Mouse (Mus musculus): Measurements from ENCODE around the gene Phyhipl. TPM values are rescaled to one million over a fixed set of nuclear protein-coding genes. Genes with fewer than 3 reads are reported as not detected.

The Phyhipl gene
- polyA plus RNA-seq, 1 experiment: 0.28 TPM

DNA sequence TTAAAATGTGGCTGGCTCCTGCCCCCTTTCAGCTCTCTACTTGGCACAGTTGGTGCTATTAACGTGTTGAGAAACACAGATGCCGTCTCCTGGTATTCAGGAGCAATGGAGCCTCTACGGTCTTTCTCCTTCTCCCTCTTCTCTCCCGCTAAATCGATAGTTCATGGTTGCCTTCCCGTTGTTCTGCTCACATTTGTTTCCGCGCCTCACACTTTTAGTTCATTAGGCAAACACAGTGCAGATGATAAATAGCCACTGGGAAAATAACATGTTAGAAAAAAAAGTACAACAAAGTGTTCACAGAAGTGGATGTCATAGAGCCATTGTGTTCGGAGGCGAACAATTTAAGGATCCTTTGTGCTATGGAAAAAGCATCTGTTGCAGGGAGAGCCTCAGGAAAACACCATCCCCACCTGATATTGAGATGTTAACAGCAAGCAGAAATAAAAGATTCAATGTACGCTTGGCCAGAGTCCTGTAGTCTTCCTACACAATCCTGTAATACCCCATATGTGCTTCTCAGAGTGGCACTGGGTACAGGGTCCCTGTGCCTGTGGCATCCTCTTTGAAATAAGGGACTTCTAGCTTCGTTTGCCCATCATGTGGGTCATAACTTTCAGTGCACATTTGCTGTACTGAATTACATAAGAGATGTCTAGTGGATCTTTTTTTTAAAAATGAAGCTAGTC lies 18.0 kb downstream of the Phyhipl start:
- 87% methylated on average over 12 of the region's 12 CpGs for WGBS
- H3K27ac ChIP-seq (ENCODE audit: control insufficient read depth, insufficient read depth, low read length): no peak overlapping the region
- no peaks in the 10 kb centered on the region for H3K27me3 ChIP-seq (ENCODE audit: control insufficient read depth, insufficient read depth, low read length)
- H3K4me3 ChIP-seq (ENCODE audit: control insufficient read depth, insufficient read depth, low read length): no peak overlapping the region
- no peaks in the 10 kb centered on the region for H3K4me1 ChIP-seq (replicated peaks; ENCODE audit: control insufficient read depth, insufficient read depth, low read length)
- H3K36me3 ChIP-seq (ENCODE audit: control insufficient read depth, insufficient read depth, low read length): no peaks in the 10 kb centered on the region
- no peak for DNase-seq
- no peak for TF ChIP-seq CTCF (IDR thresholded peaks at IDR 0.05; ENCODE audit: borderline replicate concordance, control insufficient read depth, extremely low read depth, insufficient read depth, low read length, poor library complexity)
- no peak for TF ChIP-seq POLR2A (IDR thresholded peaks at IDR 0.05; ENCODE audit: control insufficient read depth, extremely low read depth, insufficient read depth, low read length, poor library complexity)

DNA sequence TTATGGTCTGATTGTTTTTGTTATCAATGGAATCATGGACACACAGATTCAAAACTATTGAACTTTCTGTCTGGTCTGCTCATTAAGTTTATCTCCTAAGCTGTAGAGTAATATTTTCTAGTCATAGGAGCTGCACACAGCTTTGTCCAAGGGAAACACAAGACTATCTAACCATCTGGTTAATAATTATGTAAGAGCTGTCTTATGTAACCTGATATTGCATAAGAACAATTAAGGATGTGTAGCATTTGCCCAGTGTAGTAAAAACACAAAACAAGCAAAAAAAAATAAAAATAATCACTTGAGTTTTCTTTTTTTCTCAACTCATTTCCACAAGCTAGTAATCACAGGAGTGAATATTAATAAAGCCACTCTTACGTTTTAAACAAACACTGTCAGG lies 20.5 kb downstream of the Phyhipl start:
- Histone ChIP-seq H3K4me1 (replicated peaks; ENCODE audit: control insufficient read depth, insufficient read depth, low read length) (no peaks in the 10 kb centered on the region), H3K27ac (ENCODE audit: control insufficient read depth, insufficient read depth, low read length) (no peak overlapping the region), H3K36me3 (ENCODE audit: control insufficient read depth, insufficient read depth, low read length) (no peaks in the 10 kb centered on the region), H3K27me3 (ENCODE audit: control insufficient read depth, insufficient read depth, low read length) (no peaks in the 10 kb centered on the region), H3K4me3 (ENCODE audit: control insufficient read depth, insufficient read depth, low read length) (no peak overlapping the region)
- no peak for TF ChIP-seq CTCF (IDR thresholded peaks at IDR 0.05; ENCODE audit: borderline replicate concordance, control insufficient read depth, extremely low read depth, insufficient read depth, low read length, poor library complexity)
- no peak for TF ChIP-seq POLR2A (IDR thresholded peaks at IDR 0.05; ENCODE audit: control insufficient read depth, extremely low read depth, insufficient read depth, low read length, poor library complexity)
- DNase-seq: no peak
- 76% methylated on average over 1 of the region's 1 CpGs for WGBS

DNA sequence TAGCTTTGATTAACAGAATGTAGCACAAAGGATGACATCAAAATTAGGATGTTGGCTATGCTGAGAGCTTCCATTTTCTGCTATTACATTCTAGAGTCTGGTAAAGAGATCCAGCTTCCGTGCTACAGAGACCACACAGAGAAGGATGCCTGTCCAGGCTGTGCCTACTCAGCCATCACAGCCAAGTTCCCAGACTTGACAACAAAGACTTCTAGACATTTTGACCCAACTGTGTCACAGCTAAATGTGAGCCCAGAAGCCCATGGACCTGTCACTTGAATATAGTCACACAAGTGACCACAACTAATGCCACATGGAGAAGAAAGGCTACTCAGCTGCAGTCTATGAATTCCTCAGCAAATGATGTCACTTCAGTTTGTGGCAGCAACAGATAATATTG lies 24.6 kb downstream of the Phyhipl start:
- H3K4me1 ChIP-seq (replicated peaks; ENCODE audit: control insufficient read depth, insufficient read depth, low read length): no peaks in the 10 kb centered on the region
- H3K36me3 ChIP-seq (ENCODE audit: control insufficient read depth, insufficient read depth, low read length): no peaks in the 10 kb centered on the region
- H3K27ac ChIP-seq (ENCODE audit: control insufficient read depth, insufficient read depth, low read length): no peak overlapping the region
- WGBS: 85% methylated on average over 1 of the region's 1 CpGs
- H3K4me3 ChIP-seq (ENCODE audit: control insufficient read depth, insufficient read depth, low read length): no peak overlapping the region
- no peaks in the 10 kb centered on the region for H3K27me3 ChIP-seq (ENCODE audit: control insufficient read depth, insufficient read depth, low read length)
- TF ChIP-seq POLR2A (IDR thresholded peaks at IDR 0.05; ENCODE audit: control insufficient read depth, extremely low read depth, insufficient read depth, low read length, poor library complexity): no peak
- TF ChIP-seq CTCF (IDR thresholded peaks at IDR 0.05; ENCODE audit: borderline replicate concordance, control insufficient read depth, extremely low read depth, insufficient read depth, low read length, poor library complexity): no peak
- DNase-seq: no peak

DNA sequence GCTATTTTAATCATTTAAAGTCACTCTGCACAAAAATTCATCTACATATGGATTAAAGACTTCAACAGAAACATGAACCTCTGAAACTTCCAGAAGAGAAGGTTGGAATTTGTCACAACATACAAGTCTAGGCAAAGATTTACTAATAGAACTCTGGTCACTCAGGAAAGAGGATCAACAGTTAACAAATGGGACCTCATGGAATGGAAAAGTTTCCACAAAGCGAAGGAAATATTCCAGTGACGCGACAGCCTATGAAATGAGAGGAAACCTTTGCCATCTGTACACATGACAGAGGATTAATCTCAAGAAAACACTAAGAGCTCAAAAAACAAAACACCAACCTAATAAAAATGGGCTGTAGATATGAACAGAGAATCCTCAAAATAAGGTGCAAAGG lies 32.3 kb downstream of the Phyhipl start:
- H3K4me3 ChIP-seq (ENCODE audit: control insufficient read depth, insufficient read depth, low read length): no peak overlapping the region
- DNase-seq: no peak
- 98% methylated on average over 3 of the region's 3 CpGs for WGBS
- no peak overlapping the region for H3K27ac ChIP-seq (ENCODE audit: control insufficient read depth, insufficient read depth, low read length)
- H3K27me3 ChIP-seq (ENCODE audit: control insufficient read depth, insufficient read depth, low read length): no peaks in the 10 kb centered on the region
- no peaks in the 10 kb centered on the region for H3K36me3 ChIP-seq (ENCODE audit: control insufficient read depth, insufficient read depth, low read length)
- H3K4me1 ChIP-seq (replicated peaks; ENCODE audit: control insufficient read depth, insufficient read depth, low read length): no peaks in the 10 kb centered on the region
- no peak for TF ChIP-seq POLR2A (IDR thresholded peaks at IDR 0.05; ENCODE audit: control insufficient read depth, extremely low read depth, insufficient read depth, low read length, poor library complexity)

DNA sequence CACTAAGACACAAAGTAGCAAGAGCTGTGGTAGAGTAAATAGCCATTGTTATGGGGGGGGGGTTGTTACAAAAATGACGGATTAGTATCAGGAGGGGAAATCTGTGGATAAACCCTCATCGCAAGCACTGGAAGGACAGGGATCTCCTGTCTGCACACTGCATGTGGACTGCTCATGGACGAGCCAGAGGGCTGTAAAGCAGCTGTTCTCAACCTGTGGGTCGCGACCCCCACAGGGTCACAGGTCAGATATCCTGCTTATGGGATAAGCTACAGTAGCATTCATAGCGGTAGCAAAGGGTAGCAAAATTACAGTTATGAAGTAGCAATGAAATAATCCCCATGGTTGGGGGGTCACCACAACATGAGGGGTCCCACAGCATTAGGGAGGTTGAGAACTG lies 39.4 kb downstream of the Phyhipl start:
- Histone ChIP-seq H3K4me3 (ENCODE audit: control insufficient read depth, insufficient read depth, low read length) (no peak overlapping the region), H3K27me3 (ENCODE audit: control insufficient read depth, insufficient read depth, low read length) (no peaks in the 10 kb centered on the region), H3K36me3 (ENCODE audit: control insufficient read depth, insufficient read depth, low read length) (no peaks in the 10 kb centered on the region), H3K4me1 (replicated peaks; ENCODE audit: control insufficient read depth, insufficient read depth, low read length) (no peaks in the 10 kb centered on the region), H3K27ac (ENCODE audit: control insufficient read depth, insufficient read depth, low read length) (no peak overlapping the region)
- WGBS: 91% methylated on average over 6 of the region's 6 CpGs
- no peak for TF ChIP-seq POLR2A (IDR thresholded peaks at IDR 0.05; ENCODE audit: control insufficient read depth, extremely low read depth, insufficient read depth, low read length, poor library complexity)
- no peak for TF ChIP-seq CTCF (IDR thresholded peaks at IDR 0.05; ENCODE audit: borderline replicate concordance, control insufficient read depth, extremely low read depth, insufficient read depth, low read length, poor library complexity)
- no peak for DNase-seq

DNA sequence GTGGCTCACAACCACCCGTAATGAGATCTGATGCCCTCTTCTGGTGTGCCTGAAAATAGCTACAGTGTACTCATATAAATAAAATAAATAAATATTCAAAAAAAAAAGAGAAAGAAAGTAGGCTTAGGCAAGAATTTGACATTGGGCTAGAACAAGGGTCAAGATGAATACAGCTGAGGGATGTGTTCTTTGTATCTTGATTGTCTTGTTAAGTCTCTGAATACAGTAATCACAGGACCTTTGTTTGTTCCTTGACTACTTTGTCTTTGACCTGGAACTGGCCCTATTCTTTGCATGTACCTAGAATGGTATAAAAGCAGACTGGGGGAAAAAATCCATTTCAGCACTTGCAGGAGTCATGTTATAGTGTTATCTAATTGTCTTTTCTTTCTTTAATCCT lies 44.1 kb downstream of the Phyhipl start:
- H3K27me3 ChIP-seq (ENCODE audit: control insufficient read depth, insufficient read depth, low read length): no peaks in the 10 kb centered on the region
- no peak overlapping the region for H3K27ac ChIP-seq (ENCODE audit: control insufficient read depth, insufficient read depth, low read length)
- DNase-seq: no peak
- 81% methylated on average over 1 of the region's 1 CpGs for WGBS
- H3K4me1 ChIP-seq (replicated peaks; ENCODE audit: control insufficient read depth, insufficient read depth, low read length): no peaks in the 10 kb centered on the region
- TF ChIP-seq POLR2A (IDR thresholded peaks at IDR 0.05; ENCODE audit: control insufficient read depth, extremely low read depth, insufficient read depth, low read length, poor library complexity) (no peak), CTCF (IDR thresholded peaks at IDR 0.05; ENCODE audit: borderline replicate concordance, control insufficient read depth, extremely low read depth, insufficient read depth, low read length, poor library complexity) (no peak)
- H3K4me3 ChIP-seq (ENCODE audit: control insufficient read depth, insufficient read depth, low read length): no peak overlapping the region
- H3K36me3 ChIP-seq (ENCODE audit: control insufficient read depth, insufficient read depth, low read length): no peaks in the 10 kb centered on the region

DNA sequence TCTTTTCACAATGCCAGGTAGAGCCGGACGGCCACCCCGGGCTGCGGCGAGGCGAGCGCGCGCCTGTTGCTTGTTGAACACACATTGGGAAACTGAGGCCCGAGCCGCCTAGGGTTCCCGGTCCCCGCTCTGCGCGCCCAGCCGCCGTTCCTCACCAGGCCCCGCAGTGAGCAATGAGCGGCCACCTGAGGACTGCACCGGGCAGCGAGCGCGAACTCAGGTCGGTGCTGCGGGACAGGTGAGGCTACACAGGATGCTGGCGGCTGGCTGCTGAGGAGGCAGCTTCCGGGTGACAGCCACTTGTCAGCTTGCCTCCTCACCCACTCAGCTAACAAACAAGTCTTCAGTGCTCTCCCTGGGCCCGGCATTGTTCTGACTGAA lies 55.9 kb downstream of the Phyhipl start:
- H3K4me3 ChIP-seq (ENCODE audit: control insufficient read depth, insufficient read depth, low read length): peak overlapping the region; percentile 27
- peaks cover 9% of the 10 kb centered on the region; the same call in 1 of the 2 replicates for H3K27me3 ChIP-seq (ENCODE audit: control insufficient read depth, insufficient read depth, low read length)
- no peaks in the 10 kb centered on the region for H3K36me3 ChIP-seq (ENCODE audit: control insufficient read depth, insufficient read depth, low read length)
- peaks cover 7% of the 10 kb centered on the region; the same call in 1 of the 2 replicates for H3K4me1 ChIP-seq (replicated peaks; ENCODE audit: control insufficient read depth, insufficient read depth, low read length)
- no peak overlapping the region for H3K27ac ChIP-seq (ENCODE audit: control insufficient read depth, insufficient read depth, low read length)
- WGBS: 4% methylated on average over 28 of the region's 28 CpGs
- TF ChIP-seq POLR2A (IDR thresholded peaks at IDR 0.05; ENCODE audit: control insufficient read depth, extremely low read depth, insufficient read depth, low read length, poor library complexity) (no peak), CTCF (IDR thresholded peaks at IDR 0.05; ENCODE audit: borderline replicate concordance, control insufficient read depth, extremely low read depth, insufficient read depth, low read length, poor library complexity) (no peak)
- no peak for DNase-seq

Data from thymus, adult 2 months (tissue).